Mouse (Mus musculus) olfactory bulb, adult 2 months (tissue): Measurements from ENCODE around the gene Higd2a. TPM values are rescaled to one million over a fixed set of nuclear protein-coding genes. Genes with fewer than 3 reads are reported as not detected.

ENCODE experiments used
- H3K27ac ChIP-seq: fragments of 200-500 bp; 2 replicates; pipeline ENCODE4 v1.5.1; 2012; ENCODE audit warnings: low read depth, low read length; ENCODE audit not compliant: insufficient read depth
- H3K4me1 ChIP-seq: fragments of 200-500 bp; 2 replicates; pipeline ENCODE4 v1.6.1; 2012; ENCODE audit warnings: low read length; ENCODE audit not compliant: control insufficient read depth, insufficient read depth
- H3K4me3 ChIP-seq: fragments of 200-500 bp; 2 replicates; pipeline ENCODE4 v1.5.1; 2012; ENCODE audit warnings: mild to moderate bottlenecking, low read depth, low read length, moderate library complexity; ENCODE audit not compliant: insufficient read depth
- CTCF ChIP-seq: fragments of 200-500 bp; IDR thresholded peaks from 2 replicates; pipeline ENCODE4 v1.5.1; 2012; ENCODE audit warnings: low read depth, mild to moderate bottlenecking, low read length, moderate library complexity; ENCODE audit not compliant: insufficient read depth
- POLR2A ChIP-seq: fragments of 200-500 bp; IDR thresholded peaks from 2 replicates; pipeline ENCODE4 v1.6.1; 2012; ENCODE audit warnings: mild to moderate bottlenecking, low read depth, low read length, moderate library complexity; ENCODE audit not compliant: insufficient read depth
- WGBS: fragments of 180-500 bp; shearing (Covaris S2); methylation state at CpG from one replicate; pipeline ENCODE4 v1.1.7; 2018; 5-methylcytosine and 5-hydroxymethylcytosine counted together
- polyA plus RNA-seq: library from polyadenylated mRNA; stranded (reverse); fragments of >200 nt; gene quantifications from 2 replicates; pipeline ENCODE4 v1.2.4, GENCODE M21; 2012; ENCODE audit warnings: low replicate concordance; ENCODE audit not compliant: missing spikeins, insufficient read depth, insufficient read length

The Higd2a gene
- not detected in 2 replicates for polyA plus RNA-seq

- Histone ChIP-seq H3K4me3 (peak within 1 kb of the TSS; percentile 96), H3K4me1 (peaks cover 3% of the 10 kb centered on the region; the same call in 1 of the 2 replicates), H3K27ac (peak within 1 kb of the TSS; percentile 92)
- TF ChIP-seq POLR2A = peak; percentile 62; the same call in 1 of the 2 replicates
- no peak for TF ChIP-seq CTCF
- under 1% methylated on average over 51 of the region's 51 CpGs for WGBS
Observed at GRCm38 (mm10) chr13:54589996-54590951, at the start of gene Higd2a, which contains the start of gene Nop16. Gene Higd2a, plus strand, starts transcription at chr13:54590207. Gene Nop16, minus strand, starts transcription at chr13:54590090.

GRCm38 (mm10) chr13:54548036-54548435 is 42.0 kb upstream of the Higd2a start:
- TF ChIP-seq CTCF = no peak
- TF ChIP-seq POLR2A = no peak
- Histone ChIP-seq H3K4me3 (no peak overlapping the region), H3K27ac (no peak overlapping the region), H3K4me1 (no peaks in the 10 kb centered on the region)
- 87% methylated on average over 7 of the region's 7 CpGs for WGBS

DNA sequence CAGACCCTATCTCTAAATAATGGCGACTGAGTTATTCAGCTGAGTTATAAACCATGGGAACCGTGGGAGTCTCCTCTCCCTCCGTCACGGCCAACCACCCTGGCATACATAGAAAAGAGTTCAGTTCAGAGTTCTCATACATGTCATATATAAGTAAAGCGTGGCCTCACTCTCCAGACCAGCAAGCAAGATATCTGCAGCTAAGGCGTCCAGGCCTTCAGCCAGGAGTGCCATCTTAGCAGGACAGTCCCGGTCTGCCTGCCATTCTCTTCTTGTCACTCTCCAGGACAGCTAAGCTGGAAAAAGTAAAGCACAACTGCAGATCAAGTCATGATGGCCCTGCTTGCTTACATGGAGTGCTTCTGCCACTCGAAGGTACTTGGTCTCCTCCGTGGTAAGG is 33.8 kb upstream of the Higd2a start:
- Histone ChIP-seq H3K4me3 (no peak overlapping the region), H3K27ac (no peak overlapping the region), H3K4me1 (no peaks in the 10 kb centered on the region; the same call in 1 of the 2 replicates)
- 90% methylated on average over 9 of the region's 9 CpGs for WGBS
- TF ChIP-seq POLR2A (no peak), CTCF (no peak)

- H3K4me3 ChIP-seq = no peak overlapping the region
- WGBS = 78% methylated on average over 3 of the region's 3 CpGs
- TF ChIP-seq POLR2A (no peak), CTCF (no peak)
- no peaks in the 10 kb centered on the region; the same call in 1 of the 2 replicates for H3K4me1 ChIP-seq
- no peak overlapping the region for H3K27ac ChIP-seq
Observed at GRCm38 (mm10) chr13:54556796-54557195, 33.2 kb upstream of the Higd2a start.

GRCm38 (mm10) chr13:54557652-54558051 is 32.4 kb upstream of the Higd2a start:
- WGBS = 93% methylated on average over 1 of the region's 1 CpGs
- no peak overlapping the region for H3K4me3 ChIP-seq
- H3K27ac ChIP-seq = no peak overlapping the region
- no peaks in the 10 kb centered on the region; the same call in 1 of the 2 replicates for H3K4me1 ChIP-seq
- TF ChIP-seq CTCF (no peak), POLR2A (no peak)

DNA sequence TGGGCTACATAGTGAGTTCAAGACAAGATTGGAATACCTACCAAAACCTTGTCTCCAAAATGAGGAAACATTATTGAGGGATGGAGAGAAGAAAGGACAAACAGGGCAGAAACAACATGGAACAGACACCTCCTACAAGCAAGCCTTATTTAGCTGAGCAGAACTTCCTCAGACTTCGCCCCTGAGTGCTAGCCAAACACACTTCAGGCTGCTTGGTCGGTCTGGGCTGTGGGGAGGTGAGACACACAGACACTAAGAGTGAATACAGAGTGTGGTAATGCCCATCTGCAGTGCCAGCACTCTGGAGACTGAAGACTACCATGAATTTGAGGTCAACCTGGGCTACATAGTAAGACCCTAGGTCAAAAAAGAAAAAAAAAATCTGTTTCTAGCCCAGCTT is 30.4 kb upstream of the Higd2a start:
- Histone ChIP-seq H3K27ac (no peak overlapping the region), H3K4me3 (no peak overlapping the region), H3K4me1 (no peaks in the 10 kb centered on the region; the same call in 1 of the 2 replicates)
- WGBS = 87% methylated on average over 2 of the region's 2 CpGs
- TF ChIP-seq POLR2A (no peak), CTCF (no peak)

DNA sequence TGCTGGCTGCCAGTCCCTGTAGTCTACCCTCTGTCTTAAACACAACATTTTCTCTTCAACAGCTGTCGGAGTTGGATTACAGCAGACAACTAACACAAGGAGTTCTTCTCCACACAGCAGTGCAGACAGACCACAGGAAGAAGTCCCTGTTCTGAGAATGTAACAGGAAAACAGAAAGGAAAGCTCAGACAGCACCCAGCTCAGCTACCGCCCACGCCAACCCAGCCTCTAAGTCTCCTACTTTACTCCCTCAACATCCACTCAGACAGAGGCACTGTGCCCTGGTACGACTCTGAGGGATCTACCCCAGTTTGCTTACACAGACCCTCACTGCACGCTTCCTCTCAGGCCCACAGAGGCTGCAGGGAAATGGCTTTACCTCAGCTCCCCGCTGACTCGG is 29.4 kb upstream of the Higd2a start:
- 76% methylated on average over 7 of the region's 7 CpGs for WGBS
- TF ChIP-seq POLR2A = no peak
- TF ChIP-seq CTCF = no peak
- H3K27ac ChIP-seq = no peak overlapping the region
- H3K4me1 ChIP-seq = peaks cover 3% of the 10 kb centered on the region; the same call in 1 of the 2 replicates
- H3K4me3 ChIP-seq = no peak overlapping the region

GRCm38 (mm10) chr13:54562562-54562961 is 27.4 kb upstream of the Higd2a start:
- Histone ChIP-seq H3K4me3 (no peak overlapping the region), H3K4me1 (peaks cover 3% of the 10 kb centered on the region; the same call in 1 of the 2 replicates), H3K27ac (no peak overlapping the region)
- TF ChIP-seq CTCF = no peak
- no peak for TF ChIP-seq POLR2A
- WGBS = 74% methylated on average over 7 of the region's 7 CpGs
